Mouse (Mus musculus): ENCODE measurements at regions not wholly inside any gene's neighbourhood (a gene's known extent, or its start where the extent isn't known, plus 50 kb on each side); places are given as distances from the start of the nearest gene placed in this dataset.

DNA sequence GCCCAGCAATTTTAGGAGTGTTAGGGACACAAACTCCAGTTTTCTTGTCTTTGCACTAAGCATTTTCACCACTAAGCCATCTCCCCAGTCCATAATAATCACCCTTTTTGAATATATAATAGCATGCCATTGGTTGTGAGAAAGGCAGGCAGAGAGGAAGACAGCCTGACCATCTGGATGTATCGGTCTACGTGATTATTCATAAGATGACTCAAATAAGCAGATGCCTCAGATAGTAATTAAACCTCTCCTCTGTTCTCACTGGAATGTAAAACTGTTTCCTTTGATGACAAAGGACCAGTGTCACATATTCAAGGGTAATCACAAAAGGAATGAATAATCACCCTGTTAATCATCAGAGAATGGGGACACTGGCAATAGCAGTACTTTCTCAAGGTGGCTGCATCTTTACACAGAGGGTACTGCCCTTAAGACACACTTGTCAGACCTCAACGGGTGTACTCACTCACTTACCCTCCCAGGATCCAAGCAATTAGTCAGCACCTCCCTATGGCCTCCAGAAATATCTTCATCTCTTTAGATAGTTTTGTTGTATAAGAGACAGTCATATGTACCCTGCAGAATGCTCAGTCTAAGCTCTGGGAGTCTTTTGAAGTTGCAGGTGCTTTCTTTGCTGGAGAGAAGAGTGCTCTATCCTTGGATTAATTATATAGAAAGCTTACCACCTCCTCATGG, 826.0 kb upstream of the Ddx18 start:
- Histone ChIP-seq H3K27me3 (no peaks in the 10 kb centered on the region), H3K9ac (no peak overlapping the region), H3K4me3 (no peak overlapping the region), H3K9me3 (no peaks in the 10 kb centered on the region), H3K36me3 (no peaks in the 10 kb centered on the region), H3K4me1 (no peaks in the 10 kb centered on the region), H3K27ac (no peak overlapping the region), H3K4me2 (replicated peaks) (no peak overlapping the region)
- WGBS: 66% methylated on average over 3 of the region's 3 CpGs
- no peak for ATAC-seq (ENCODE audit: insufficient number of reproducible peaks, insufficient read depth, low FRiP score, low TSS enrichment)

DNA sequence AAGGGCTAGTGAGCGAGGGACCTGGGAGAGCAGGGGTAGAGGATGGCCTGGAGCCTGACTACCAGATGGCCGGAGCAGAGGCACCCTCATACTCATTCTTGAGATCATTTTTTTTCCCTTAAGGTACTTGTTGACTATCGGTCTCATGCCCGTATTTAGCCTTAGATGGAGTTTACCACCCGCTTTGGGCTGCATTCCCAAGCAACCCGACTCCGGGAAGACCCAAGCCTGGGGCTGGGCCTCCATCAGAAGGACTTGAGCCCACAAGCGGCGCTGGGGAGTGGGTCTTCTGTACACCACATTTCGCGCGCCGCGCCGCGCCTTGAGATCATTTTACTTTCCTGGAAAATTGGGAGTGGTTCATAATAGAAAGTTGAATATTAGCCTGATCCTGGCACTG, 789.2 kb upstream of the Ddx18 start:
- no peaks in the 10 kb centered on the region for H3K27me3 ChIP-seq
- no peak overlapping the region for H3K4me3 ChIP-seq
- H3K9me3 ChIP-seq: no peaks in the 10 kb centered on the region
- no peak overlapping the region for H3K27ac ChIP-seq
- 0 out of 2 replicates have a peak, but pooled peaks have one; percentile 81 for ATAC-seq (ENCODE audit: insufficient number of reproducible peaks, insufficient read depth, low FRiP score, low TSS enrichment)
- WGBS: 95% methylated on average over 16 of the region's 16 CpGs
- H3K36me3 ChIP-seq: no peaks in the 10 kb centered on the region
- no peaks in the 10 kb centered on the region for H3K4me1 ChIP-seq
- no peak overlapping the region for H3K9ac ChIP-seq
- H3K4me2 ChIP-seq (replicated peaks): no peak overlapping the region

DNA sequence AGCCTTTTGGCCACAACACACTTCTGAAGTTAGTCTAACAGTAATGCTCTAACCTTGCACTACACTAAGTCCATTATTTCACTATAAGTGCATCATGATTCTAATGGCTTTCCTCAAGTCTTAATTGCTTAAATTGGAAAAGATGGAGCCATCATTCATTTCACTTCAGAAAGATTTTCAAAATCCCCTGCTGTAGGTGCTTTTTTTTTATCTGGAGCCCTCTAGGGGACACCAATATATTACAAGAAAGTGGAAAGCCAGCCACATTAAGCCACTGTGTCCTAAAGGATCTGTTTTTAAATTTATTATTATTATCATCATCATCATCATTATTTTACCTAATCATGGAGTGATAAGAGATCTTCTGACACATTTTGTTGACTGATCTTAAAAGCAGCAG, 783.7 kb upstream of the Ddx18 start:
- ATAC-seq (ENCODE audit: insufficient number of reproducible peaks, insufficient read depth, low FRiP score, low TSS enrichment): no peak

DNA sequence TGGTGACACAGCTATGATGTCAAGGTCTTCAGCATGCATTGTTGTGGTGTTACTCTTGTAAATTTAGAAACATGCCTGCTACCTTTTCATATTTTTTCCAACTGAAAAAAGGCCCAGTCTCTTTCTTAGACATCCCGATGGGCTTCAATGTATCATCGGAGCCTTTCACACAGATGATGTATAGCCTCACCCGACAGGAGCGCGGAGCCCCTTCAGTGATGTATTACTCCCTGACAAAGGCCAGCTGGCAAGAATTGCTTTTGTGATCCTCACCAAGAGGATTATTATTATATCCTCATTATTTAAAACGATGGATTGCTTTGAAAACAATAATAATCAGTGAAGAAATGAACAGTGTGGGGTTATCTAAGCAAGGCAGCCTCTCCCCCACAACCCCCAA, 765.5 kb upstream of the Ddx18 start:
- H3K9ac ChIP-seq: no peak overlapping the region
- no peak overlapping the region for H3K4me2 ChIP-seq (replicated peaks)
- H3K27me3 ChIP-seq: no peaks in the 10 kb centered on the region
- no peak overlapping the region for H3K4me3 ChIP-seq
- WGBS: 90% methylated on average over 6 of the region's 6 CpGs
- no peak overlapping the region for H3K27ac ChIP-seq
- H3K36me3 ChIP-seq: no peaks in the 10 kb centered on the region
- ATAC-seq (ENCODE audit: insufficient number of reproducible peaks, insufficient read depth, low FRiP score, low TSS enrichment): no peak
- H3K9me3 ChIP-seq: no peaks in the 10 kb centered on the region
- H3K4me1 ChIP-seq: no peaks in the 10 kb centered on the region

More for the DNA sequence above, 783.7 kb upstream of the Ddx18 start:
- H3K27me3 ChIP-seq: no peaks in the 10 kb centered on the region
- H3K9ac ChIP-seq: no peak overlapping the region
- no peaks in the 10 kb centered on the region for H3K9me3 ChIP-seq
- no peak overlapping the region for H3K27ac ChIP-seq
- no peak overlapping the region for H3K4me3 ChIP-seq
- no peaks in the 10 kb centered on the region for H3K4me1 ChIP-seq
- H3K4me2 ChIP-seq (replicated peaks): no peak overlapping the region
- no peaks in the 10 kb centered on the region for H3K36me3 ChIP-seq

DNA sequence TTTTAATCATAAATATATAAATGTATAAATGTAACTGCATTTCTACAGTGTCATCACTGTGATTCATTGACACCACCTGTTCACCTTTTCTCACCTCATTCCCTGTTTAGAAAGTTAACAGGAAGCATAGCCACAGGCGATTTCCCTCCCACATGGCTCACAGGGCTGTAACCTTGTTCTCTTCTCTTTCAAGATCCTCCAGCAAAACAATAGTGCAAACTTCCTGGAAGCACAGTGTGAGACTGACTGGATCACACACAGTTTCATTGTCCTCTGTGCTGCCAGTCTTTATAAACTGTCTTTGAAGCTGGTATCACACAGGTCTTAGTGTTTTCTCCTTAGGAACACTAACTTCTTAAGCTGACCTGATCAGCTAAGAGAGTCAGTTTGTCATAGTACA, 760.5 kb upstream of the Ddx18 start:
- Histone ChIP-seq H3K4me3 (no peak overlapping the region), H3K4me1 (no peaks in the 10 kb centered on the region), H3K4me2 (replicated peaks) (no peak overlapping the region), H3K27me3 (no peaks in the 10 kb centered on the region), H3K27ac (no peak overlapping the region), H3K9me3 (no peaks in the 10 kb centered on the region), H3K36me3 (no peaks in the 10 kb centered on the region), H3K9ac (no peak overlapping the region)
- no peak for ATAC-seq (ENCODE audit: insufficient number of reproducible peaks, insufficient read depth, low FRiP score, low TSS enrichment)
- 41% methylated on average over 1 of the region's 1 CpGs for WGBS
